Mouse (Mus musculus) left cerebral cortex, postnatal 10 days (tissue): ENCODE measurements around the gene Prickle2. TPM values are rescaled to one million over a fixed set of nuclear protein-coding genes. Genes with fewer than 3 reads are reported as not detected.

ENCODE experiments used
- DNase-seq, 2 experiments: peaks; one replicate each; pipeline ENCODE4 v3.0.0; 2021 to 2022; ENCODE audit warnings: low spot score in 2 of 2, mixed read lengths in 1 of 2; ENCODE audit errors: extremely low spot score in 1 of 2
- intact Hi-C: fragments of 180-260 bp; cut with DNase I; formaldehyde crosslinking; loops from one replicate; pipeline ENCODE4 v1.15.1; 2025
- total RNA-seq, 2 experiments: library from RNA; stranded (reverse); gene quantifications; 2 replicates each; pipeline ENCODE4 v1.2.3; 2021

Prickle2 gene
- total RNA-seq = 100 to 1,000 TPM; 168 to 172 TPM

GRCm38 (mm10) chr6:92706145-92706466 lies at the start of gene Prickle2:
TSS of gene Prickle2 (minus strand) at chr6:92706155.
- DNase-seq = peak; percentile 27 to 88
- intact Hi-C loops = no loop called here

DNA sequence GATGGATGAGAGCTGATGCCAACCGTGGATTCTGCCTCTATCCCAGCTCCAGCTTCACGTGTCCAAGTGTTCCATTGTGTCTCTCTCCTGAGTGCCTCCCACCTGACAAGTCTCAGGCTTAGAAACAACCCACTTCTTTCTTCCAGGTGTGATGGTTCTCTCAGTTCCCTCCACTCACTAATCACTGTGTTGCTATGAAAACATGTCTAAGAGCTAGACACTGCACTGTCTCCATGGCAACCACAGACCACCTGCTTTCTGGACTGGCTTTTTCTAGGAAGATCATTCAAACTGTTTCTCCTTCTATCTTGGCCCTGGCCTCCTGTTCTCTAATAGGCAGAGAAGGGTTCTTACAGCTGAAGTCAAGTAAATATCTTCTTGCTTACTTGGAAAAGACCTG lies 46.8 kb upstream of the Prickle2 start:
- intact Hi-C loops = no loop called here
- DNase-seq = peak in 1 of 2 experiments; percentile 35

DNA sequence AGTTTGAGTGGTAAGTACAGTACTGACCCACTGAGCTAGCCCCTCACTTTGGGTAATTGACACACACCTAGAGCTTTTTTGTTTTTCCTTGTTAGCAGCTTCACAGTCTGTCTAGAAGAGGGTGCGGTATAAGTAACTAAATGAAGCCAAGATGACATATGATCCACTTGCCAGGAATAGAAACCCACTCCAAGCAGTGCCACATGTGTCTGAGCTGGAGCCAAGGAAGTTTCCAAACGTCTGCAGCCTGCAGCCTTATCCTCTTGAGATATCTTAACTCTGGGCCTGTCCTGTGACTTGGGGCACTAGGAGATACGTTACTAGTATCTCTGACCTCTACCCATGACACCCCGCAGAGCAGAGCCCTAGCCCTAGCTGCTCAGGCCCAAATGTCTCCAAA lies 43.5 kb upstream of the Prickle2 start:
- intact Hi-C loops = loop anchor here (10.0 kb wide), 1 partner anchor 525 kb away; no protein-coding TSS in a partner anchor
- DNase-seq = no peak

GRCm38 (mm10) chr6:92743605-92744004 lies 37.6 kb upstream of the Prickle2 start:
- peak; percentile 73 to 77 for DNase-seq
- intact Hi-C loops = loop anchor here (2.0 to 10.0 kb wide), 2 partner anchors 457 to 519 kb away; no protein-coding TSS in a partner anchor

DNA sequence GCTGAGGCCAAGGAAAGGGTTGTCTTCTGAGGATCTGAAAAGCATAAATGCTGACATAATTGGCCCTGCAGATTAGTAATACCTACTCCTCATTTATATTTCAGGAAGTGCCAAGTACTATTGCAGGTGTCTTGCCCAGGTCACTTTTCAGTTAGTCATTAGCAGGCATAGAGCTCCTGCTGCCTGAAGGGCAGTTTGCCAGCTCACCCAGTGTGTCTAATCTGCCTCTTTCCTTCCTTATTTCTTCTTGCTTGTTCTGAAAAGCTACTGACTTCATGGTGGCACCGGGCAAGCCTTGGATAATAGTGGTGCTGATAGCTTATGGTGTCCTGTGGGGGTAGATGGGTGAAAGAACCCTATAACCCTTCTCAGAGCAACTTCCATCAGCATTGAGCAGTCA lies 31.2 kb upstream of the Prickle2 start:
- intact Hi-C loops = no loop called here
- DNase-seq = peak in 1 of 2 experiments; percentile 32

- intact Hi-C loops = no loop called here
- DNase-seq = no peak
Observed at GRCm38 (mm10) chr6:92733651-92734050, 27.7 kb upstream of the Prickle2 start.

GRCm38 (mm10) chr6:92728514-92728913 lies 22.6 kb upstream of the Prickle2 start:
- DNase-seq = peak; percentile 57 to 62
- intact Hi-C loops = loop anchor here (5.0 to 10.0 kb wide), 3 partner anchors 66 to 251 kb away; no protein-coding TSS in a partner anchor

DNA sequence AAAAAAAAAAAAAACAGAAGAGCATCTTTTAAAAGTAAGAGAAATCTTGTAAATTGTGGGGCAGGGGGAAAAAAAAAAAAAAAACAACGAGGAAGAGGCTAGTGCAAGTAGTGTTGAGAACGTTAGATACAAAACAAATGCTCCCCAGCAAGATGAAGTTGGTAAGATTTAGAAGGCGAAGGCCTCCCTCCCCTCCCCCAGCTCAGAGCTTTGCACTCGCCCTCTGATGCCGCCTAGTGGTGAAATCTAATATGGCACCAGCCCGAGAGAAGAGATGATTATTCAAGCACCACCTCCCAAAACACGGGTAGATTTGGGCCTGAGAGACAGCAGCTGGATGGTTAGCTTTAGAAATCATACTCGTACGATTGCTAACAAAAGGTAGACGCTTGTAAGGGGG lies 22.1 kb upstream of the Prickle2 start:
- DNase-seq = peak; percentile 89 to 90

DNA sequence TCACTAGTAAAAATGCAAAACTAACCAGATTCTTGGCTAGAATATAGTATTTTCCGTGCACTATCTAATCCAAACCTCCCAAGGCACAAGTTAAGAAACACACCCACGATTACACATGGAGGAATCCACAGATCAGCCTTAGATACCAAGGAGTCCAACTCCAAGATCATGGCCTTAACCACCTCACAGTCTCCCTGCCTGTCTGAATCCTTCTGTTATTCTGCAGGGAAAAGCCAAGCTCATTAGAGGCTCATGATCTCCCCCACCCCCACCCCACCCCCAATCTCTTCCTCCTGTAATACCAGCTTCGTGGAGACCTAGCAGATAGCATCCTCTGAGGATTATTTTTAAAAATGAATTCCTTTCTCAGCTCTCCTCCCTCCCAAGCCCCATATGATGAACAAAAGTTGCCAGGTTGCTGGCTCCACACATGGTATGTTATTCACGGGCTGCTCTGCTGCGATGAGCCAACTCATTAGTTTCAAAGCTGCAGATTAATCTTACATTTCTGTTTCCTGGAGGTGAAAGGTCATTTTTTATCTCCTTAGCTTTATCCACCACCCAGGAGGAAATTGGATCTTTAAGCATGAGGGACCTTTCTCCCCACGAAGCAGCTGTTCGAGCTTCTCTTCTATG lies 21.5 kb upstream of the Prickle2 start:
- intact Hi-C loops = loop anchor here (5.0 to 10.0 kb wide), 3 partner anchors 65 to 250 kb away; no protein-coding TSS in a partner anchor
- DNase-seq = peak in 1 of 2 experiments; percentile 42

More for the DNA sequence above, 22.1 kb upstream of the Prickle2 start:
- intact Hi-C loops = loop anchor here (5.0 to 10.0 kb wide), 3 partner anchors 66 to 251 kb away; no protein-coding TSS in a partner anchor

- DNase-seq = no peak
- intact Hi-C loops = loop anchor here (5.0 to 10.0 kb wide), 3 partner anchors 64 to 249 kb away; no protein-coding TSS in a partner anchor
Observed at GRCm38 (mm10) chr6:92726121-92726520, 20.2 kb upstream of the Prickle2 start.

GRCm38 (mm10) chr6:92724394-92724793 lies 18.4 kb upstream of the Prickle2 start:
- intact Hi-C loops = loop anchor here (10.0 kb wide), 1 partner anchor 120 kb away; no protein-coding TSS in a partner anchor
- no peak for DNase-seq

- intact Hi-C loops = no loop called here
- no peak for DNase-seq
Observed at GRCm38 (mm10) chr6:92715806-92716205, 9.9 kb upstream of the Prickle2 start.

- no peak for DNase-seq
- intact Hi-C loops = no loop called here
Observed at GRCm38 (mm10) chr6:92714748-92715147, 8.8 kb upstream of the Prickle2 start.

- intact Hi-C loops = no loop called here
- DNase-seq = no peak
Observed at GRCm38 (mm10) chr6:92708137-92708536, 2.2 kb upstream of the Prickle2 start.

DNA sequence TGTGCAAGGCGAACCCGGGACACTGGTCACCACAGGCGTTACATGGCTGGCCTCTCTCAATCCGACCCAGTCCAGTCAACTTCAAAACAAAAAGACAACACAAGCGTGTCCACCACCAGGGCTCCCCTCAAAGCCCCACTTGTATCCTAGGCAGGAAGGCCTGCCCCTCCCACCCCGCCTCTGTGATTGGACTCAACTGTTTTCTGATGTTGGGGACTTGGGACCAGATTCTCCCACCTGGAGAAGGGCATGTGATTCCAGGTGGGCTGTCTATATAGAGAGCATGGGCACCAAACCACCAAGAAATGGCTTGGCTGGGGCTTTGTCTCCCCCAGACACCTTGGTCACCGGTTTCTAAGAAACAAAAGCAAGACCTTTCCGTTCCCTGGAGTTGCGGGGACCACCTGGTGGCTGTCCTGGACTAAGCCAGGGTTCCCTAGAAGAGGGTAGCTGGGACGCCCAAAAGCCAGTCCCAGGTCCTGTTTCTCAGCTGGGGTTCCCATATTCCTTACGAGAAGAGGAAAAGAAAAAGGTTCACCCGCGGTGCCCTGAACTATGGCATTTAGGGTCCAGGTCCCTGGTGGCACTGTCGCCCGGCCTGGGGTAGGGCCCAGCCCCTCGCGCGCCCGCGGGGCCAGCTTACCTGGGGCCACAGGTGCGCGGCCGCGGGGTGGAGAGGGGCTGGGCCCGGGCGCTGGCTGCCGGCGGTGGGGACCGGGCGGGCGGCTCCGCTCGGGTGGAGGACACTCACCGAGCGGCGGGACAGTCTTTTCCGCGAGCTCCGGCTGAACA lies 406 bp downstream of the Prickle2 start:
- peak in 1 of 2 experiments; percentile 40 for DNase-seq
- intact Hi-C loops = no loop called here

DNA sequence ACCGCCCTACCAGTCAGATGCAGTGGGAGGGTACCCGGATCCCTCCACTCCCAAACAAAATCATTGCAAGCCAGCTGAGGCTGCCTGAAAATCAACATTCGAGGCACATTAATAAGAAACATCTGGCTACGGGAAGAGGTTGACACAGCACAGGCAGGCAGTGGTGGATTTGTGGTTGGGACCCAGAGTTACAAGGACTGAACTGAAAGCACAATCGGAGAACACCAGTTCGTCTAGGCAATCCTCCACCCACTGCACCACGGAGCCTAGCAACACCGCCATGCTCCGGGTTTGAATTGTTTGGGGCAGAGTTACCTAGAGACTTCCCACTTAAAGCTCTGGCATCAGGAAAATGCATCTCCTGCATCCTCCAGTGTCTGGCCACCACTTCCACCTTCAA lies 1.1 kb downstream of the Prickle2 start:
- peak in 1 of 2 experiments; percentile 28 for DNase-seq
- intact Hi-C loops = no loop called here

GRCm38 (mm10) chr6:92699491-92700209 lies 6.3 kb downstream of the Prickle2 start:
- intact Hi-C loops = no loop called here
- no peak for DNase-seq

DNA sequence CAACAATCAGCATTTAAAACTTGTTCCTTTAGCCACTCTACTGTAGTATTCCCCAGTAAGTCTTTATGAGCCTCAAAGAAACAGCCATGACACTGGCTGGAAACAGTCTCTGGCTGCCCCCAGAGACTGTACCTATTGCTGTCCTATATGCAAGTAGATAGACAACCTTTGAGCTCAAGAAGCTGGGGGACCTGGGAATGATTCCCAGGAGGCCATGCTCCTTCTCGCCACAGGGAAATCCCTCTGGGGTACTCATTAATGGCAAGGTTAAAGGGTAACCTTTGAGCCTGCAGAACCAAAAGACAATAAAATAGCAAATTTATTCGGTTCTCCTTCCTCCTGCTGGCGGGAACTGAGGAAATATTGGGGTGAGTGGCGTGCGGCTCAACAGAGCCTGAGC lies 8.1 kb downstream of the Prickle2 start:
- intact Hi-C loops = no loop called here
- DNase-seq = no peak

DNA sequence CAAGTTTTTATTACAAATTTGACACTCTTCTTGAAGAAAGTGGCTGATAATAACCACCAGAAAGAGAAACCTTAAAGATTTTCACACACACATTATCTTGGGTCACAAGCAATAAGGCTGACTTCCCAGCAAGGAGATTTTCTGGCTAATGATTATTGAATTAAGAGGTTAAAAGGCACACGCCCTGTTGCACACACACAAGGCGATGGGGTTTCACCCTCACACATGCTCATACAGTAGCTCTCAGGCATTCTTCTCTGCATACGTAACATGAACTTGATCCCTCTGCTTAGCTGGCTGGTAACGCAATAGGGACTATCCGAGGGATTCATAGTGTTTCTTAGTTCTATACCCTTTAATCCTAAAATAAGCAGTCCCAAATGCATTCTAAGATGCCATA lies 18.6 kb downstream of the Prickle2 start:
- intact Hi-C loops = no loop called here
- DNase-seq = no peak
